Mouse (Mus musculus) cerebellum, adult 2 months (tissue): ENCODE data around the gene Cxcr1. TPM values are rescaled to one million over a fixed set of nuclear protein-coding genes. Genes with fewer than 3 reads are reported as not detected.
A peak's percentile ranks its signal among the peaks of the same experiment; 100 is the strongest.

Experiments
- DNase-seq, 2 experiments: peaks; one replicate each; pipeline ENCODE4 v3.0.0; 2021
- H3K27ac ChIP-seq: fragments of 200-500 bp; 2 replicates; pipeline ENCODE4 v1.5.1; 2012; ENCODE audit warnings: low read length, control low read depth, inconsistent platforms; ENCODE audit not compliant: insufficient read depth
- H3K27me3 ChIP-seq: fragments of 200-500 bp; 2 replicates; pipeline ENCODE4 v1.6.1; 2012; ENCODE audit warnings: inconsistent platforms, mild to moderate bottlenecking, low read length, moderate library complexity; ENCODE audit not compliant: control insufficient read depth, insufficient read depth
- H3K4me1 ChIP-seq: fragments of 200-500 bp; 2 replicates; pipeline ENCODE4 v1.6.1; 2011; ENCODE audit warnings: low read length; ENCODE audit not compliant: control insufficient read depth, insufficient read depth
- H3K4me3 ChIP-seq: fragments of 200-500 bp; replicated peaks from 2 replicates; pipeline ENCODE3; 2011; ENCODE audit warnings: mild to moderate bottlenecking, low read depth, low read length, control low read depth; ENCODE audit not compliant: insufficient read depth
- CTCF ChIP-seq: fragments of 200-500 bp; IDR thresholded peaks from 2 replicates; pipeline ENCODE4 v1.5.1; 2011; ENCODE audit warnings: low read depth, mild to moderate bottlenecking, control low read depth, low read length, moderate library complexity, borderline replicate concordance; ENCODE audit not compliant: insufficient read depth
- POLR2A ChIP-seq: fragments of 200-500 bp; IDR thresholded peaks from 2 replicates; pipeline ENCODE4 v1.6.1; 2011; ENCODE audit warnings: low read length, control low read depth, borderline replicate concordance; ENCODE audit not compliant: insufficient read depth
- WGBS: fragments of 180-500 bp; shearing (Covaris S2); methylation state at CpG from one replicate; pipeline ENCODE4 v1.1.7; 2018; 5-methylcytosine and 5-hydroxymethylcytosine counted together
- polyA plus RNA-seq: library from polyadenylated mRNA; depleted of rRNA; stranded (reverse); fragments of >200 nt; gene quantifications from 2 replicates; pipeline ENCODE4 v1.2.3, GENCODE M21; 2012

The Cxcr1 gene
- polyA plus RNA-seq, 1 experiment = not detected

DNA sequence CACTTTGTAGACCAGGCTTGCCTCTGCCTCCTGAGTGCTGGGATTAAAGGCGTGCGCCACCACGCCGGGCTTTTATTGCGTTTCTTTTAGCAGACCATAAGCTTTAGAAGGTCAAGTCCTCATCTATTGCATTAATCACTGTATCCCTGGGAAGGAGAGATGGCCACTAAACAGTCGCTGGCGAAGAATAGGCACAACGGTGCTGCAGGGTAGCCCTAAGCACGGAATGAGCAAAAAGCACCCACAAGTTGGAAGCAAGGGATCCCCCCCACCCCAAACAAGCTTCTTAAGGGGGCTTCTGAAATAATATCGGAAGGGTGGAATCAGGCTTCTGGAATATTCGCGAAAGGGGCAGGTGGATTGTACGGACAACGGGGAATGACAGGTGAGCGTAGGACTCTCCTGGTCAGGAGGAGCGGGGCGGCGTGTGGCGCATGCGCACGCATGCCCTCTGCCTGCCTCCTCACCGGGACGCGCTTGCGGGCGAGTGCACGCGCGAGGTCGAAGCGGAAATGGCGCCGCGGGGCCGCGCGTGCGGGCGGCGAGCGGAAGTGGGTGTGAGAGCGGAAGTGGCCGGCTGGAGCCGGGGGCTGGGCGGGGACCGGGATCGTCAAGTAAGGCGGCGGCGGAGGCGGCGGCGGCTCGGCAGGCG is 41.6 kb upstream of the Cxcr1 start, which contains the start of gene Arpc2:
Gene Arpc2 (plus strand): TSS at position 147 of the 652 bp plus-strand sequence.
- peak; percentile 96 to 97 for DNase-seq
- Histone ChIP-seq H3K27ac (peak within 1 kb of the TSS; percentile 82), H3K4me1 (peaks cover 5% of the 10 kb centered on the region), H3K4me3 (peak within 1 kb of the TSS; percentile 72), H3K27me3 (no peaks in the 10 kb centered on the region)
- WGBS = 2% methylated on average over 55 of the region's 55 CpGs
- TF ChIP-seq CTCF = no peak
- peak; percentile 100 for TF ChIP-seq POLR2A

DNA sequence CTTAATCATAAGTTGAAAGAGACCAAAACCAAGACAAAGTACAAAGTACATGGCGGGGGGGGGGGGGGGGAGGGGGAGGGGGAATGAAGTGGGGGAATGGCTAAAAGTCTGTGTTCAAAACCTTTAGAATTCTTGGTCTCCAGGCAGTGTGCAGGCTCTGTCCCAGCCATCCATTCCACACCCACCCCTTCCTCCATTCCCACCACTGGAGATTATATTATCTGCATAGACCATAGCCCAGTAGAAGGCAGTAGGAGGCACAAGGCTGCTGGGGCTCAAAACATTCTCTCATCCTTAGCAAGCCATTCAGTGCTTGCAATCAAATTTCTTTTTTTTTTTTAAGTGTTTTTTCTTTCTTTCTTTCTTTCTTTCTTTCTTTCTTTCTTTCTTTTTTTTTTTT is 36.6 kb upstream of the Cxcr1 start:
- H3K4me3 ChIP-seq = no peak overlapping the region
- 67% methylated on average over 1 of the region's 1 CpGs for WGBS
- H3K27me3 ChIP-seq = no peaks in the 10 kb centered on the region
- no peaks in the 10 kb centered on the region for H3K4me1 ChIP-seq
- no peak for DNase-seq
- H3K27ac ChIP-seq = no peak overlapping the region
- TF ChIP-seq CTCF (no peak), POLR2A (no peak)

DNA sequence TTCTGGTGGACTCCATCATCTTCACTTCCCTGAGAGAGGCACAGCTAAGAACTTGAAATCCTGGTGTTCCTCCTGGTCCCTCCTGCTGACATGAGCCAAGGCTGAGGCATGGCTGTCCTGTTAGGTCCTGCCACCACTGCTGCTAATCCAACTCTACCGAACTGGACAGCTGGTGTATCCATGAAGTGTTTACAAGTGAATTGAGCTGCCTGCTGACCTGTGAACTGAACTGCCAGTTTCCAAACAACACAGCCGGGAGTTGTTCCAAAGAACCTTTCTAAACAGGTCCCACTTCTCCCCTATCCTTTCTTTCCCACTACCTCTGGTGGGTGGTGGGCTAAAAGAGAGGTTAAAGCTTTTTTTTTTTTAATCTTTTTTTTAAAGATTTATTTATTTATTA is 35.5 kb upstream of the Cxcr1 start:
- Histone ChIP-seq H3K27me3 (no peaks in the 10 kb centered on the region), H3K27ac (no peak overlapping the region), H3K4me3 (no peak overlapping the region), H3K4me1 (no peaks in the 10 kb centered on the region)
- no peak for DNase-seq
- 43% methylated on average over 2 of the region's 2 CpGs for WGBS
- no peak for TF ChIP-seq POLR2A

DNA sequence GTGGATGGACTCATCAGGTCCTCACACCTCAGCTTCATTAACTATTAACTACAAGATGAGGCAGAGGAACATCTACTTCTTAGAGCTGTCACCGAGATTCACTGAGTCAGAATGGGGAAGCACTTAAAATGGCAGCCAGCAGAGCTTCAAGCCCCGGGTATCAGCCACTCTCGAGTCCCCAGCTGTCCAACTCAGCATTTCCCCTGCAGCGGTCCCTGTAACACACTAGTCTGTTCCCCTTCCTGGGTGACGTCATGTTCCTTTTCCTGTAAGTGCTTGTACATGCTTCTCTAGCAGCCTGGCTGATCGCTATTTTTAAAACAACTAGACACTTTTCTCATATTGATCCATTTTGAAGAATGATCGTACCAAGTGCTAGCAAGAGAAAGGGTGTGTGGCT is 32.9 kb upstream of the Cxcr1 start:
- no peak for DNase-seq

DNA sequence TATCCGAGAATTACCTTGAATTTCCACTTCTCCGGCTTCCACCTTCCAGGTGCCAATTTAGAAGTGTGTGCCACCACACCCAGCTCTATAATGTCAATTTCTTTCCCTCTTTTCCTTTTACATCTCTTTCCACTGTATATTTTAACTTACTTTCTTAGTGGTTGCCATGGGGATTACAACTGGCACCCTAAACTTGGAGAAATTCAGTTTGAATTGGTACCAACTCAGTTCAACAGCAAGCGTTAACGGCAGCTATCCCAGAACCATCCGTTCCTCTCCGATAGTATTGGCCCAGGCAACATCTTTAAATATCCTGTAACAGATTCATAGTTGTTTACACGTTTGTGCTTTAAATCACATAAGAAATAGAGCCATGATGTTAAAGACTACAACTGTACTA is 25.5 kb upstream of the Cxcr1 start:
- TF ChIP-seq CTCF = no peak
- no peak for TF ChIP-seq POLR2A
- H3K4me1 ChIP-seq = no peaks in the 10 kb centered on the region
- no peak overlapping the region for H3K4me3 ChIP-seq
- H3K27me3 ChIP-seq = no peaks in the 10 kb centered on the region
- no peak for DNase-seq
- no peak overlapping the region for H3K27ac ChIP-seq
- WGBS = 82% methylated on average over 7 of the region's 7 CpGs

More for the DNA sequence above, 32.9 kb upstream of the Cxcr1 start:
- 85% methylated on average over 7 of the region's 7 CpGs for WGBS
- H3K27ac ChIP-seq = no peak overlapping the region
- no peaks in the 10 kb centered on the region for H3K4me1 ChIP-seq
- no peaks in the 10 kb centered on the region for H3K27me3 ChIP-seq
- no peak for TF ChIP-seq POLR2A
- TF ChIP-seq CTCF = no peak
- H3K4me3 ChIP-seq = no peak overlapping the region

DNA sequence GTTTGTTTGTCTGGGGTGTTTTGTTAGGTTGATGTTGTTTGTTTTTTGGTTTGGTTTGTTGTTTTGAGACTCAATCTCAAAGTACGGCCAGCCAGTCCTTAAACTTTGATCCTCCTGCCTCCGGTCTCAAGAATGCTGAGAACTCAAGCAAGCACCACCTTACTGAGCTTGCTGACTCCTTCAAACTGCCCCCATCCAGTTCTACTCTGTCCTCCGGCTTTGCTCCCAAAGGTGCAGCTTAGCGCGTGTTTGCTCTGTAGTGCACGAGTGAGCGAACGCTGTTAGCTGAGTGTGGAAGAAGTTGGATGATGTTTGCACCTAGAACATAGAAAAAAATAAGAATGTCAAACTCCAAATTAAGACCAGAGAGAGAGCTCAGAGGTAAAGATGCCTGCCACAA is 14.5 kb upstream of the Cxcr1 start:
- 93% methylated on average over 8 of the region's 8 CpGs for WGBS
- TF ChIP-seq POLR2A (no peak), CTCF (no peak)
- no peaks in the 10 kb centered on the region for H3K27me3 ChIP-seq
- no peak overlapping the region for H3K27ac ChIP-seq
- no peak for DNase-seq
- H3K4me1 ChIP-seq = no peaks in the 10 kb centered on the region
- H3K4me3 ChIP-seq = no peak overlapping the region

DNA sequence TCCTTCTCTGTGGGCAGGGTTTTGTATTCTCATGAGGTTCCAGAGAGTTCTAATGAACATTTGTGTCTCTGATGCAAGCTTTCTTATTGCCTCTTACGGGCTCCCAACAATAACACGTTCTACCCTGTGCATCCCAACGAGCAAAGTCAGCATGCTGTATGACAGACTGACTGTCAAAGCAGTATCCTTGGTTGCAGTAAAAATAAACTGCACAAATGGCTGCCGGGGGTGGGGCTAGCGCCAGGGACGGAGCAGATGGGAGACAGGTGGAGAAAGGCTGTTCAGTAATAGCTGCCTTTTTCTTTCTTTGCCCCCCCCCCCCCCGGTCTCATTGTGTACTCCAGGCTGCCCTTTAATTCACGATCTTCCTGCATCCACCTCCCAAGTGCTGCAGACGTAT is 13.5 kb upstream of the Cxcr1 start:
- TF ChIP-seq CTCF (no peak), POLR2A (no peak)
- Histone ChIP-seq H3K27ac (no peak overlapping the region), H3K4me3 (no peak overlapping the region), H3K27me3 (no peaks in the 10 kb centered on the region), H3K4me1 (no peaks in the 10 kb centered on the region)
- DNase-seq = peak; percentile 11 to 20
- 23% methylated on average over 9 of the region's 9 CpGs for WGBS

DNA sequence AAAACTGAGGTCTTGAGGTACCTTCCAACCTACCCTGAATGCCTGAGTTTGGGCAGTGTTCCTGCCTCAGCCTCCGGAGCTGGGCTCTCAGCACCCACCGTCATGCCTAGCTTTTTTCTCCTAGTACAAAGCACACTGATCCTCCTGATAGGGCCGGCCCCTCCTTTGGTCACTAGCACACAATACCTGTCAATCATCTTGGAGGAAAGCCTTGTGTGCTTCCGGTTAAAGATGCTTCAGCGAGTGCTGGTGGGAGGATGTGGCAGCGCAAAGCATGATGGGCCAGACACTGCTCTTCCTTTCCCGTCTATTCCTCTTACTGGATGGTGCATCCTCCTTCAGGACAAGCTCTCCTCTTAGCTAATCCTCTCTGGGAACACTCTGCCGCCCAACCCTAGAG is 12.2 kb upstream of the Cxcr1 start:
- WGBS = 64% methylated on average over 8 of the region's 8 CpGs
- no peak for TF ChIP-seq POLR2A
- TF ChIP-seq CTCF = no peak
- DNase-seq = no peak
- H3K27me3 ChIP-seq = no peaks in the 10 kb centered on the region
- H3K27ac ChIP-seq = no peak overlapping the region
- H3K4me1 ChIP-seq = no peaks in the 10 kb centered on the region
- no peak overlapping the region for H3K4me3 ChIP-seq
